Mouse (Mus musculus) left cerebral cortex, postnatal 25 days (tissue): ENCODE results near the gene Zfp609. TPM values are rescaled to one million over a fixed set of nuclear protein-coding genes. Genes with fewer than 3 reads are reported as not detected.

ENCODE experiments used
- DNase-seq, 2 experiments: peaks; one replicate each; pipeline ENCODE4 v3.0.0; 2022; ENCODE audit warnings: low spot score in 2 of 2, mixed read lengths in 1 of 2
- intact Hi-C: fragments of 180-260 bp; cut with DNase I; formaldehyde crosslinking; loops from one replicate; pipeline ENCODE4 v1.15.1; 2025
- total RNA-seq, 2 experiments: library from RNA; stranded (reverse); gene quantifications; 2 replicates each; pipeline ENCODE4 v1.2.3; 2021

Zfp609 gene
- total RNA-seq, 2 experiments from 2014 or later, result 42.3 to 48.5 TPM

DNA sequence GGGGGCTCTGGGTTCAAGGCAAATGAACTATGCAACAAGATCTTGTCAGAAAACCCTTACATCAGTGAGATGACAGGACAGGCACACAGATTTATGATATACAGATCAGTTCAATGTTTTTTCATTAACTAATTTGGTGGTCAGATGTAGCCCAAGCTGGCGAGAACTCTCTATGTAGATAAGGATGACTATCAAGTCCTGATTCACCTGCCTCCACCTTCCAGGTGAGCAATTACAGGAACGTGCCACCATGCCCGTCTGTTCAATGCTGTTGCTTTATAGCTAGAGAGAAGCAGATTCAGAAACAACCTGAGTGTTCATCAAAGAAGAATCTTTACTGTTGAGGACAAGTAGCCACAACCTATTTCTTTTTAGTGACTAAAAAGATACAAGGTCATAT is 84.6 kb downstream of the Zfp609 start:
- intact Hi-C loops, result no loop called here
- DNase-seq, result no peak

- intact Hi-C loops, result no loop called here
These were observed 86.1 kb downstream of the Zfp609 start for GRCm38 (mm10) chr9:65741066-65741852.

DNA sequence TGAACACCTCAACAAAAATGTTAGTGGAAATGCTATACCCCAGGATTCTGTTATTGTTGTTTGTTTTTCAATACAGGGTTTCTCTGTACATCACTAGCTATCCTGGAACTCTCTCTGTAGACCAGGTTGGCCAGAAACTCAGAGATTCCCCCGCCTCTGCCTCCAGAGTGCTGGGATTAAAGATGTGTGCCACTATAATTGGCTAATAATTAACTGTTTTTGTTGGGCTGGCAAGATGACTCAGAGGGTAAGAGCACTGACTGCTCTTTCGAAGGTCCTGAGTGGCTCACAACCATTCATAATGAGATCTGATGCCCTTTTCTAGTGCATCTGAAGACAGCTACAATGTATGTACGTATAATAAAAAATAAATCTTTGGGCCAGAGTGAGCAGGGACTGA is 92.4 kb downstream of the Zfp609 start:
- intact Hi-C loops, result no loop called here

More at GRCm38 (mm10) chr9:65741066-65741852, 86.1 kb downstream of the Zfp609 start:
- DNase-seq, result no peak

GRCm38 (mm10) chr9:65728588-65728987 is 98.8 kb downstream of the Zfp609 start:
- no peak for DNase-seq
- intact Hi-C loops, result no loop called here

More for the DNA sequence above, 92.4 kb downstream of the Zfp609 start:
- no peak for DNase-seq

DNA sequence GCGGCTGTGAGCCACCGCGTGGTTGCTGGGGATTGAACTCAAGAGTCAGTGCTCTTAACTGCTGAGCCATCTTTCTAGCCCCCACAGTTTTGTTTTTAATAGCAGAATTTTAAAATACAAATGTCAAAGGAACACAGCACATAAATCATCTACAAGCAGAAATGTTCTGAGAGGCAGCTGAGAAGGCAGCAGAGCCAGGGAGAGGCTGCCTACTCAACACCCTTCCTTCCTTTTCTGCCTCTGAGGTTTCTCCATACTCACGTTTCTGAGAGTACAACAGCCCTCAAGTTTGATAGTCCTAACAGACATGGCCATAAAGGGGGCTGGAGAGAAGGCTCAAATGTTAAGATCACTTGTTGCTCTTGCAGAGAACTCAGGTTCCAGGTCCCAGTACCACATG is 99.9 kb downstream of the Zfp609 start:
- intact Hi-C loops, result no loop called here
- DNase-seq, result peak in 1 of 2 experiments; percentile 46

DNA sequence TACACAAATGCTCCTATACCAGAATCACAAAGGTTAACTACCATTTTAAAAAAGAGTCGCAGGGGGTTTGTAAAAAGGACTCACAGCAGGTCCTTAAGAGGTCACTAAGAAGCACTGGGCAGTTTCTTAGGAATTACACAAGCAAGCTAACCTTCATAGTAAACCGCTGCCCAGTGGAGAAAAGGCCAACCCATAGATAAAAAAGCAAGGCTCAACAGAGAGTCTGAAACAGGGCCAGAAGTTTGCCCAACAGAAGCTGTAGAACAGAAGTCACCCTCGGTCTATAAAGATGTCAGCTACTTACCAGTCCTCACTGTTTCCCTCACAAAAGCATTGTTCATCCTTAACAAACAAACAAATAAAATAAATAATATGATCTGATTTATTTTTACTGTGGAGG is 100.9 kb downstream of the Zfp609 start:
- intact Hi-C loops, result no loop called here
- no peak for DNase-seq

DNA sequence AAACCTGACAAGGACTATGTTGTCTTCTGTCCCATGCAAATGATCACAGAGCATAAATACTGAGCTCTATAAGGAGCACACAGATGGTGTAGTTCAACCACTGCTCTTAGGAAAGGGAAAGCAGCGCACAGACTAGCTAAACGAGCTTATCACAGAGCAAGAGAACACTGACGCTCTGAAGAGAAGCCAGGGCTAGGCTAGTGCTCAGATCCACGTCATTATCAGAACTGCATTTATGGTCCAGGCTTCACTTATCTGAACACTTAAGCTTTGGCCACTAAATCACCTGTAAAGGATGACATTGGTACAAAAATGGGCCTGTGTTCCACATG is 102.1 kb downstream of the Zfp609 start:
- peak in 1 of 2 experiments; percentile 36 for DNase-seq
- intact Hi-C loops, result no loop called here

GRCm38 (mm10) chr9:65724471-65725290 is 102.7 kb downstream of the Zfp609 start:
- intact Hi-C loops, result no loop called here
- no peak for DNase-seq

GRCm38 (mm10) chr9:65721161-65721566 is 106.2 kb downstream of the Zfp609 start:
- intact Hi-C loops, result no loop called here
- no peak for DNase-seq

DNA sequence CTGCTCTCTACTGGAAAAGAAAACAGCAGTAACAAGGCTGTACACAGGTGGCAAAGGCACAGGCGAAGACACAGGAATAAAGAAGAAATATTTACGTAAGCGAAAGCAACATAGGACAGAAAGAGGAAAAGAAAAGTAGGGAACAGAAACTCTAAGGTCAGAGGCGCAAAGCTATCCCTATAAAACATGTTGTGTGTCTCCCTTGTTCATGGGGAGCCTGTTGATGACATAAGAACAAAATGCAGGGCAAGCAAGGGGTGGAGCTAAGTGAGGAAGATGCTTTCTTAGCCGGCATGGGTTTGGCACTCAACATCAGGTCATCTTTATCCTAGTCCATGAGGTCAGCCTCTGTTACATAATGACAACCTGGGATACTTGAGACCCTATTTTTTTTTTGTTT is 109.2 kb downstream of the Zfp609 start:
- intact Hi-C loops, result no loop called here
- DNase-seq, result no peak

- no peak for DNase-seq
- intact Hi-C loops, result no loop called here
These were observed 123.3 kb downstream of the Zfp609 start for GRCm38 (mm10) chr9:65703926-65704595.

DNA sequence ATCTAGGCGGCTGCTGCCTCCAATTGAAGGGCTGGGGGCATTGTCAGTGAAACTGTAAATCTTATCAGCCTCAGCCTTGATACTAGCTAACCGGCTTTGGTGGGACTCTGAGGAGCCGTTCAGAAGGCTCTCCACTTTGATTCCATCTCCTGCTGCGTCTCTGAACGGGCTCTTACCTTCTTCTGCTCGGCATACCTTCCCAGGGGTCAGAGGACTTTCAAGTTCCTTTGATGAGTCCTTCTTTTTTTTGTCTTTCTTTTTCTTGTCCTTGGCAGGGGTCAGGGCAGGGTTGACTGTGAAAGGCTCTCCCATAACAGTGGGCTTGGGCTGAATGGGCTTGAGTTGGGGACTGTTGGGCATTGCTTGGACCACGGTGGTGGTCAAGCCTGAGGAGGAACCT is 124.1 kb downstream of the Zfp609 start:
- intact Hi-C loops, result no loop called here
- no peak for DNase-seq

DNA sequence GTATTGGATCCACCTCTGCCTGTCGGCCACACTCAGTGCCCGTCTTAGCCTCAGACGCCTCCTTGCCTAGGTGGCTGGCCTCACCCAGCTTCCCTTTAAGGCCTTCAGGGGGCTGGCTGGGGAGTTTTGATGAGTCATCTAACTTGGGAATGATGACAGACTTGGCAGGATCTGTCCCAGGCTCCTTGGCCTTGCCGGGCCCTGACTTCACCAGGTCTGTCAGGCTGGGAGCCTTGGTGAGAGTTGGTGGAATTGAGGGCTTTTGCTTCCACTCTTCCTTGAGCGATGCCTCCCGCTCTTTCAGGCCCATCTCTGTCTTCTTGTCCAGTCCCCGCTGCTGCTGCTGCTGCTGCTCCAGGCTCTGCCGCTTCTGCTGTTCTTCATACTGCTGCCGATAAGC is 125.1 kb downstream of the Zfp609 start:
- intact Hi-C loops, result no loop called here
- DNase-seq, result no peak

DNA sequence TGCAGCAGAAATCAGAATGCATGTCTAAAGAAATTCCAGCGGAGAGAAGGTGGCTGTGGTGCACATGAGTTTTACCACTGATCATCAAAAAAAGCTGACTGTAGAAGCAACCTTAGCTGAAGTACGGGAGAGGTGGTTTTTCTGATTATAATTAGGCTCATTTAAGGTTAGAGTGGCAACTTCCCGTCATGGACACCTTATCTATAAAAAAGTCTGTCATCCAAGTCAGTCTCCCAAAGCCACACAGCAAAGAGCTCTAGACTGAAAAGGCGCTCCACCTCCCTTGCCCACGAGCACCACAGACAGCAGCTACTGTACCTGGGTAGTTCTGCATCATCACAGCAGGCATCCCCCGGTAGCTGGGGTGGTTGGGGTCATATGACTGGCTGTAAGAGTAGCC is 126.9 kb downstream of the Zfp609 start:
- intact Hi-C loops, result no loop called here
- DNase-seq, result no peak

DNA sequence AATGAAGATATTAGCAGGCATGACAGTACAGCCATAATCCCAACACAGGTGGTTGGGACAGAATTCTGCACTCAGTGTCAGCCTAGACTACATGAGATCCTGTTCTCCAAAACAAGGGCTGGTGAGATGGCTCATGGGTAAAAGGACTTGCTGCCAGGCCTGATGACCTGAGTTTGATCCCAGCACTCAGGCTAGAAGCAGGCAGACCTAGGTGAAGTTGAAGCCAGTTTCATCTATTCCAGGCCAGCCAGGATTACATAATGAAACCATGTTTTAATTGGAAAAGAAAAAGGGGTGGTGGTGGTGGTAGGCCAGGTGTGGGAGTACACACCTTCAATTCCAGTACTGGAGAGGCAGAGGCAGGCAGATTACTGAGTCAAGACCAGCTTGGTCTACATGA is 129.4 kb downstream of the Zfp609 start:
- intact Hi-C loops, result loop anchor here (2.0 kb wide), 1 partner anchor 129 kb away; the partner anchor contains the start of gene Zfp609
- no peak for DNase-seq

- no peak for DNase-seq
- intact Hi-C loops, result loop anchor here (2.0 kb wide), 1 partner anchor 129 kb away; the partner anchor contains the start of gene Zfp609
These were observed 130.0 kb downstream of the Zfp609 start for GRCm38 (mm10) chr9:65697356-65697755.

DNA sequence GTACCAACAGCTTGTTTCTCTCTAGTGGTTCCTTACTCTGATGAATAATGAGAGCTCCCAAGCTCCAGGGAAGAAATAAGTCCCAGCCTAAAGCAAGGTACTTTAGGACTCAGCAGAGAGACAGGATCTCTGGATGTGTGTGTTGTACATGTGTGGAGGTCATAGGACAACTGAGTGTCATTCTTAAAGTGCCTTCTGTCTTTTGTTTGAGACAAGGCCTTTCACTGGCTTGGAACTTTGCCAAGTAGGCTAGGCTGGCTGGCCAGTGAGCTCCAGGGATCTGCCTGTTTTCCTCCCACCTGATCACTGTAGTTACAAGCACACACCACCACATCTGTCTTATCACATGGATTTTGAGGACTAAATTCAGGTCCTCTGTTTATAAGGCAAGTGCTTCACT is 131.0 kb downstream of the Zfp609 start:
- intact Hi-C loops, result loop anchor here (2.0 kb wide), 1 partner anchor 130 kb away; the partner anchor contains the start of gene Zfp609
- no peak for DNase-seq

DNA sequence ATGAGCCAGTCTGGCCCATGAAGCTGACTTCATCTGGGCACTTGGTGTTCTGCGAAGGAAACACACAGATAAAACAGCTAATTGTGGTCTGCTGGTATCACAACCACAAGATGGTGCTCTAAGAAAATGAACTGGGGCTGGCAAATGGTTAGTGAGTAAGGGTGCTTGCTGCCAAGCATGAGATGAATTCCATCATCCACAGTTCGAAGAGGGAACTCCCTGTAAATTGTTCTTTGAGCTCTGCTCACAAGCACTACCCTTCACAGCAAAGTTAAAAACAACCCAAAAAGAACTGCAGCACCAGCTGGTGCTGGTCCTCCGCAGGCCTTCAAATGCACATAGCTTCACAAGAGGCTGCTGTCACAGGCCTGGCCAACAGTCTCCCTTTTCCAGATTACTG is 131.7 kb downstream of the Zfp609 start:
- peak; percentile 61 to 90 for DNase-seq
- intact Hi-C loops, result loop anchor here (1.0 to 2.0 kb wide), 2 partner anchors 131 to 154 kb away; partner anchors contain the start of gene Zfp609

- intact Hi-C loops, result no loop called here
- DNase-seq, result no peak
These were observed 134.3 kb downstream of the Zfp609 start for GRCm38 (mm10) chr9:65692959-65693603.

GRCm38 (mm10) chr9:65692466-65692865 is 134.9 kb downstream of the Zfp609 start:
- intact Hi-C loops, result no loop called here
- no peak for DNase-seq
